Mouse (Mus musculus): ENCODE measurements around the gene Tbx10. TPM values are rescaled to one million over a fixed set of nuclear protein-coding genes. Genes with fewer than 3 reads are reported as not detected.

The Tbx10 gene
- 0.05 TPM in 1 of 2 replicates, not detected in the other for polyA plus RNA-seq (2015; fragmentation: Nextera tagmentation; extraction: Ambion mirVana)

DNA sequence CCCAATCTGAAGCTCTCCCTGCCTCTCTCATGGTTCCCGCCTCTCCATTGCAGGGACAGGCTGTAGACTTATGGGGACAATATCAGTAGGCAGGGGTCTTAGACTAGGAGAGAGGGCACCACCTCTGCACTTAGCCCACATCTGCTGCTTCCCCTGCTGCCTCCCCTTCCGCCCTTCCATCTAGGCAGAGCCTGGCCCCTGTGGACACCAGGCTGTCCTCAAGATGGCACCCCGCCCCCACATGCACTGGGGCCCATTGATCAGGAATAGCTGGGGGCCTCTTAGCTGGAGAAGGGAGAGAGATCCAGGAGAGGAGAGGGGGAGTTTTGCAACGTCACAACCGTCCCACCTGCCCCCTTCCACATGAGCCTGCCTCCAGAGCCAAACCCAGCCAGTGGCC, at the start of gene Tbx10:
Gene Tbx10 (plus strand): TSS at position 337 of the 400 bp plus-strand sequence.
- H3K4me3 ChIP-seq (ENCODE audit: low read depth, low read length): no peak within 1 kb of the TSS
- no peak for TF ChIP-seq CTCF (IDR thresholded peaks at IDR 0.05; ENCODE audit: low read depth)
- no peak for TF ChIP-seq EP300 (optimal IDR thresholded peaks at IDR 0.05)
- no peaks in the 10 kb centered on the region for H3K9me3 ChIP-seq (ENCODE audit: control insufficient read depth, low read length)
- H3K4me2 ChIP-seq (replicated peaks; ENCODE audit: low read depth): no peak within 1 kb of the TSS
- H3K27me3 ChIP-seq (ENCODE audit: control insufficient read depth, insufficient read depth, low read length): no peaks in the 10 kb centered on the region
- no peaks in the 10 kb centered on the region for H3K4me1 ChIP-seq (replicated peaks; ENCODE audit: control insufficient read depth, insufficient read depth)
- ATAC-seq (ENCODE audit: low FRiP score, low TSS enrichment): no peak
- DNase-seq (ENCODE audit: low spot score): no peak
- 51% methylated on average over 5 of the region's 5 CpGs for WGBS
- no peaks in the 10 kb centered on the region for H3K36me3 ChIP-seq (ENCODE audit: control insufficient read depth, insufficient read depth, low read length)
- H3K9ac ChIP-seq (ENCODE audit: low read length): no peak within 1 kb of the TSS
- no peak within 1 kb of the TSS for H3K27ac ChIP-seq (replicated peaks)

DNA sequence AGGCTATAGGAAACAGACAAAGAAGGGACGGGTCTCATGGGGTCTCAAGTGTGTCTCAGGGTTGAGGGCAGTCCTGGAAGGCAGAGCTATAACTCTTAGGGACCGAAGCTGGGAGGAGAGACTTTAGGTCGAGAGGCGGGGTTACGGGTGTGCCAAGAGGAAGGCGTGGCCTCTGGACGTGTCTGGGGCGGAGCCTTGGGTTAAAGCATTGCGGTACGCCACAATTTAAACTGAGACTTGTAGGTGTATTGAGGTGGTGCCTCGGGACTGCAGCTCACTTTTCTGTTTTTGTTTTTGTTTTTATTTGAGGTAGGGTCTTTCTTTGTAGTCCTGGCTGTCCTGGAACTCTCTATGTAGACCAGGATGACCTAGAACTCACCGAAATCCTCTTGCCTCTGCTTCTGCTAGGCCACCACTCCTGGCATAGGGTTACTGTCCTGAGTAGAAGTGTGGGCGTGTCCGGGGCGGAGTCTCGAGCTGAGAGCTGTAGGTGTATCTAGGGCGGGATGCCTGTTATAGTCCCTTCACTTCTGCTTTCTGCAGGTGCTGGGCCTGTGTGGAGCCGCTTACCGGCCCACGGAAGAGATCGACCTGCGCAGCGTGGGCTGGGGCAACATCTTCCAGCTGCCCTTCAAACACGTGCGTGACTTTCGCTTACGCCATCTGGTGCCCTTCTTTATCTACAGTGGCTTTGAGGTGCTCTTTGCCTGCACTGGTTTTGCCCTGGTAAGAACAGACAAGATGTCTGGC, 49.4 kb upstream of the Tbx10 start:
- WGBS: 20% methylated on average over 27 of the region's 27 CpGs
- H3K4me2 ChIP-seq (replicated peaks; ENCODE audit: low read depth): peak overlapping the region; percentile 37
- TF ChIP-seq EP300 (optimal IDR thresholded peaks at IDR 0.05) (no peak), CTCF (IDR thresholded peaks at IDR 0.05; ENCODE audit: low read depth) (no peak)
- DNase-seq (ENCODE audit: low spot score): peak; percentile 81
- no peaks in the 10 kb centered on the region for H3K27me3 ChIP-seq (ENCODE audit: control insufficient read depth, insufficient read depth, low read length)
- H3K4me1 ChIP-seq (replicated peaks; ENCODE audit: control insufficient read depth, insufficient read depth): no peaks in the 10 kb centered on the region
- peak; percentile 81 for ATAC-seq (ENCODE audit: low FRiP score, low TSS enrichment)
- H3K4me3 ChIP-seq (ENCODE audit: low read depth, low read length): no peak overlapping the region
- H3K9me3 ChIP-seq (ENCODE audit: control insufficient read depth, low read length): no peaks in the 10 kb centered on the region
- H3K27ac ChIP-seq (replicated peaks): no peak overlapping the region
- no peaks in the 10 kb centered on the region for H3K36me3 ChIP-seq (ENCODE audit: control insufficient read depth, insufficient read depth, low read length)
- no peak overlapping the region for H3K9ac ChIP-seq (ENCODE audit: low read length)

GRCm38 (mm10) chr19:3945872-3946564, 46.5 kb upstream of the Tbx10 start:
- no peak for ATAC-seq (ENCODE audit: low FRiP score, low TSS enrichment)
- H3K4me3 ChIP-seq (ENCODE audit: low read depth, low read length): no peak overlapping the region
- 29% methylated on average over 10 of the region's 10 CpGs for WGBS

GRCm38 (mm10) chr19:3946715-3947114, 45.8 kb upstream of the Tbx10 start:
- Histone ChIP-seq H3K9ac (ENCODE audit: low read length) (no peak overlapping the region), H3K27me3 (ENCODE audit: control insufficient read depth, insufficient read depth, low read length) (no peaks in the 10 kb centered on the region), H3K27ac (replicated peaks) (no peak overlapping the region), H3K4me1 (replicated peaks; ENCODE audit: control insufficient read depth, insufficient read depth) (no peaks in the 10 kb centered on the region), H3K9me3 (ENCODE audit: control insufficient read depth, low read length) (no peaks in the 10 kb centered on the region), H3K4me2 (replicated peaks; ENCODE audit: low read depth) (no peak overlapping the region), H3K36me3 (ENCODE audit: control insufficient read depth, insufficient read depth, low read length) (no peaks in the 10 kb centered on the region), H3K4me3 (ENCODE audit: low read depth, low read length) (no peak overlapping the region)
- 16% methylated on average over 2 of the region's 2 CpGs for whole genome bisulfite sequencing
- DNase-seq (ENCODE audit: low spot score) (peak; percentile 70), ATAC-seq (ENCODE audit: low FRiP score, low TSS enrichment) (0 out of 2 replicates have a peak, but pooled peaks have one; percentile 47)
- TF ChIP-seq CTCF (IDR thresholded peaks at IDR 0.05; ENCODE audit: low read depth) (peak; percentile 97), EP300 (optimal IDR thresholded peaks at IDR 0.05) (no peak)

More at GRCm38 (mm10) chr19:3945872-3946564, 46.5 kb upstream of the Tbx10 start:
- no peak overlapping the region for H3K4me2 ChIP-seq (replicated peaks; ENCODE audit: low read depth)
- no peaks in the 10 kb centered on the region for H3K9me3 ChIP-seq (ENCODE audit: control insufficient read depth, low read length)
- no peak overlapping the region for H3K27ac ChIP-seq (replicated peaks)
- DNase-seq (ENCODE audit: low spot score): peak; percentile 55
- H3K9ac ChIP-seq (ENCODE audit: low read length): no peak overlapping the region
- no peaks in the 10 kb centered on the region for H3K4me1 ChIP-seq (replicated peaks; ENCODE audit: control insufficient read depth, insufficient read depth)
- TF ChIP-seq EP300 (optimal IDR thresholded peaks at IDR 0.05) (no peak), CTCF (IDR thresholded peaks at IDR 0.05; ENCODE audit: low read depth) (no peak)
- no peaks in the 10 kb centered on the region for H3K27me3 ChIP-seq (ENCODE audit: control insufficient read depth, insufficient read depth, low read length)
- no peaks in the 10 kb centered on the region for H3K36me3 ChIP-seq (ENCODE audit: control insufficient read depth, insufficient read depth, low read length)

DNA sequence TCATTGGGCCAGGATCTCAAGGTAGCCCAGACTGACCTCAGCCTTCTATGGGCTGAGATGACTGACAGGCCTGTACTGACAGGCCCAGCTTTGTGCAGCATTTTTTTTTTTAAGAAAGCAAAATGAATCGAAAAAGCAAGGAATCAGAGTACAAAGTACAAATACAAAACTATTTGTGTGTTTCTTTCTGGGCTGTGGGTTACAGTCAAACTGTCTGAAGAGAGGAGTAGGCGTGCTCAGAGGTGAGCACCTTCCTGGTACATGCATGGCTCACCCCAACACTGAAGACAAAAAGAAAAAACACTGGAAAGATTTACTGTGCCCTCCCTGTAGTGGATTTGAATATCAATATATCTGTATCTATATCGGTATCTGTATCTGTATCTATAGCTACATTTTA, 44.7 kb upstream of the Tbx10 start:
- Histone ChIP-seq H3K27ac (replicated peaks) (no peak overlapping the region), H3K4me1 (replicated peaks; ENCODE audit: control insufficient read depth, insufficient read depth) (no peaks in the 10 kb centered on the region), H3K4me3 (ENCODE audit: low read depth, low read length) (no peak overlapping the region), H3K9me3 (ENCODE audit: control insufficient read depth, low read length) (no peaks in the 10 kb centered on the region), H3K4me2 (replicated peaks; ENCODE audit: low read depth) (no peak overlapping the region), H3K36me3 (ENCODE audit: control insufficient read depth, insufficient read depth, low read length) (no peaks in the 10 kb centered on the region), H3K27me3 (ENCODE audit: control insufficient read depth, insufficient read depth, low read length) (no peaks in the 10 kb centered on the region), H3K9ac (ENCODE audit: low read length) (no peak overlapping the region)
- ATAC-seq (ENCODE audit: low FRiP score, low TSS enrichment): no peak
- 74% methylated on average over 3 of the region's 3 CpGs for WGBS
- TF ChIP-seq CTCF (IDR thresholded peaks at IDR 0.05; ENCODE audit: low read depth) (no peak), EP300 (optimal IDR thresholded peaks at IDR 0.05) (no peak)
- no peak for DNase-seq (ENCODE audit: low spot score)

GRCm38 (mm10) chr19:3948546-3948945, 44.0 kb upstream of the Tbx10 start:
- Histone ChIP-seq H3K4me1 (replicated peaks; ENCODE audit: control insufficient read depth, insufficient read depth) (no peaks in the 10 kb centered on the region), H3K4me2 (replicated peaks; ENCODE audit: low read depth) (no peak overlapping the region), H3K9ac (ENCODE audit: low read length) (no peak overlapping the region), H3K27ac (replicated peaks) (no peak overlapping the region), H3K4me3 (ENCODE audit: low read depth, low read length) (no peak overlapping the region), H3K27me3 (ENCODE audit: control insufficient read depth, insufficient read depth, low read length) (no peaks in the 10 kb centered on the region), H3K9me3 (ENCODE audit: control insufficient read depth, low read length) (no peaks in the 10 kb centered on the region), H3K36me3 (ENCODE audit: control insufficient read depth, insufficient read depth, low read length) (no peaks in the 10 kb centered on the region)
- ATAC-seq (ENCODE audit: low FRiP score, low TSS enrichment) (no peak), DNase-seq (ENCODE audit: low spot score) (no peak)
- no peak for TF ChIP-seq EP300 (optimal IDR thresholded peaks at IDR 0.05)
- 78% methylated on average over 13 of the region's 14 CpGs for WGBS

Measured in stomach, postnatal 0 days (tissue).